Mouse (Mus musculus): ENCODE data around the gene Nxpe3. TPM values are rescaled to one million over a fixed set of nuclear protein-coding genes. Genes with fewer than 3 reads are reported as not detected.

The Nxpe3 gene
- polyA plus RNA-seq (2012; rRNA removed), result 6.0 and 6.1 TPM in 2 replicates

DNA sequence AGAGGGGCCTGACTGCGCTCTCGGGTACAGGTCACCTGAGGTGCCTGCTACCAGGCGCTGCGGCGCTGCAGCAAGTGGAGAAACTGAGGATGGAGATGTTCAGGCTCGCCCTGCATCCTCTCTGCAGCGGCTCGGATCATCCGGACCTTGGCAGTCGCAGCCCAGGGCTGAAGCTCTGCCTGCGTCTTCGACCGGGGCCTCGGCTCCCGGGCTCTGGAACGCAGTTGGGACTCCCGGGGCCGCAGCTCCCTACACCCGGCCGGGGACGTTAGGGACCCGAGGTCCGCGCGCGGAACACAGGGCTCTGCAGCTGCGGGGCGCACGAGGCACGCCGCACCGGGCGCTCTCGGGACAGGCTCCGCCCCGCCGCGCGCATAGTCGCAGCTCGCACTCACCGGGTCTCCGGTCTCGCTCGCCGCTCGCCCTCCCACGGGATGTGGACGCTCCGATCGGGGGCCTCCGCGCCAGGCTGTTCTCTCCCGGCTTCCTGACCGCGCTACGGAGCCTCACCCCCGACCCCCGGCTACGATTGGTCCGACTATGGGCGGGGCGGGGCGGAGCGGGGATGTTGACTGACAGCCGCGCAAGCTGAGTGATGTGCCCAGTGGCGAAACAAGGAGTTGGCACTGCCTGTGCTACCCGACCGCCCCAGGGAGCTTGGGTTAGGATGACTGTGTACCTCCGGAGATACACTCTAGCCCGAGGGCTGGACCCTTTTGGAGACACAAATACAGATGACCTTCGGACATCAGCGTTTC lies at the start of gene Nxpe3:
TSS of gene Nxpe3 (minus strand) at position 393 of the 758 bp plus-strand sequence.
- DNase-seq (ENCODE audit: low read depth in 1 of 2, low spot score in 2 of 2), result peak; percentile 60 to 85
- H3K36me3 ChIP-seq (ENCODE audit: control insufficient read depth, insufficient read depth, low read length), result no peaks in the 10 kb centered on the region
- TF ChIP-seq POLR2A (IDR thresholded peaks at IDR 0.05; ENCODE audit: low read depth, low read length), result peak; percentile 77
- no peak for TF ChIP-seq CTCF (IDR thresholded peaks at IDR 0.05; ENCODE audit: extremely low read depth, insufficient read depth, insufficient read length, insufficient replicate concordance)
- peak within 1 kb of the TSS; percentile 95 for H3K27ac ChIP-seq (ENCODE audit: insufficient read depth, low read length)
- peak within 1 kb of the TSS; percentile 86 for H3K4me3 ChIP-seq (ENCODE audit: extremely low read depth, insufficient read depth, insufficient read length)
- H3K4me1 ChIP-seq (ENCODE audit: control insufficient read depth, insufficient read depth, insufficient read length), result peaks cover 23% of the 10 kb centered on the region; the same call in 1 of the 2 replicates
- no peaks in the 10 kb centered on the region for H3K27me3 ChIP-seq (ENCODE audit: control insufficient read depth, insufficient read depth, low read length)
- WGBS, result under 1% methylated on average over 74 of the region's 74 CpGs

DNA sequence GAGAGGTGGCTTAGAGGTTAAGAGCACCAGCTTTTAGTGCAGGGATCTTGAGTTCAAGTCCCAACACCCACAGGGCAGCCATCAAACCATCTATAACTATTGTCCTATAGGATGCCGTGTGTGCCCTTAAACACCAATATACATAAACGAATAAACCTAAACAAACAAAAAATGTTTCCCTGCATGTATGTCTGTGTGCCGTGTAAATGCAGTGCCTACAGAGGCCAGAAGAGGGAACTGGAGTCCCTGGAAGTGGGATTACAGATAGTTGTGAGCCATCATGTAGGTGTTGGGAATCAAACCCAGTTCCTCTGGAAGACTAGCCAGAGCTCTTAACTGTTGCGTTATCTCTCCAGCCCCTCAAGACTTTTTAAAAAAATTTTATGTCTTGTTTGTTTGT lies 45.7 kb upstream of the Nxpe3 start:
- WGBS, result 94% methylated on average over 4 of the region's 4 CpGs
- Histone ChIP-seq H3K4me1 (ENCODE audit: control insufficient read depth, insufficient read depth, insufficient read length) (no peaks in the 10 kb centered on the region), H3K27ac (ENCODE audit: insufficient read depth, low read length) (no peak overlapping the region), H3K27me3 (ENCODE audit: control insufficient read depth, insufficient read depth, low read length) (no peaks in the 10 kb centered on the region), H3K4me3 (ENCODE audit: extremely low read depth, insufficient read depth, insufficient read length) (no peak overlapping the region), H3K36me3 (ENCODE audit: control insufficient read depth, insufficient read depth, low read length) (no peaks in the 10 kb centered on the region)
- TF ChIP-seq CTCF (IDR thresholded peaks at IDR 0.05; ENCODE audit: extremely low read depth, insufficient read depth, insufficient read length, insufficient replicate concordance), result no peak
- no peak for DNase-seq (ENCODE audit: low read depth in 1 of 2, low spot score in 2 of 2)

DNA sequence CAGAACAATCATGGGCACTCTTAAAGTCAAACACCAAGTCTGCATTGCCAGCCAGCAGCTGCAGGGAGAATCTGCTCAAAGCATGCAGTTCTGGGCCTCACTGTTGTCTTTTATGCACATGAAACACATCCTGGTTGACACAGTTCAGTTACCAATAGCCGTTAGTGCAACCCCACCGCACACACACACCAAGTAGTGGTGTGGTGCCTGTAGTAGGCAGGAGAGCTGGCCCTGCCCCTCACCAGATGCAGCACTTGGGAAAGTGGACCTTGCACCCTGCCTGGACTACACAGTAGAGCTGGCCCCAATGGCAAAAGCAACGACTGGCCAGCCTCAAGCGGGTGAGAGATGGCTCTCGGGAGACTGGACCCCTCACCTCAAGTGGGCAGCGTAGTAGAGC lies 44.6 kb upstream of the Nxpe3 start:
- no peak for DNase-seq (ENCODE audit: low read depth in 1 of 2, low spot score in 2 of 2)
- 77% methylated on average over 6 of the region's 6 CpGs for WGBS
- H3K27ac ChIP-seq (ENCODE audit: insufficient read depth, low read length), result no peak overlapping the region

DNA sequence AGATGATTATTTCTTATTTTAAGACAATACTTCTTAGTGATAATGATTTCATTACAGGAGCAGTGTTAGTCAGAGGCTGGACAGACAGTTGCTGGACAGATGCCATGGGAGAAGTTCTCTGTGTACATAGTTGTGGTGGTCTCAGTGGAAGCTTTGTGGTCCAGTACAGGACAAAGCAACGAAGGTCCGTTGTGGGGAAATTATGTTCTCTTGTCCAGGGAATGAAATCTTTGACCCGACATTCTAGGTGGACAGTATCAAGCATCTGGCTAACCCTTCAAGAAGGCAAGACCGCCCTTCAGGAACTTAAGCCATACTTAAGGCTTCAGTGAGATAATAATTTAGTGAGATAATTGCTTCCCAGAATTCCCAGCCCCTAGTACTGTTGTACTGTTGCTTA lies 43.7 kb upstream of the Nxpe3 start:
- no peaks in the 10 kb centered on the region for H3K36me3 ChIP-seq (ENCODE audit: control insufficient read depth, insufficient read depth, low read length)
- DNase-seq (ENCODE audit: low read depth in 1 of 2, low spot score in 2 of 2), result no peak
- H3K4me3 ChIP-seq (ENCODE audit: extremely low read depth, insufficient read depth, insufficient read length), result no peak overlapping the region
- no peak for TF ChIP-seq CTCF (IDR thresholded peaks at IDR 0.05; ENCODE audit: extremely low read depth, insufficient read depth, insufficient read length, insufficient replicate concordance)
- TF ChIP-seq POLR2A (IDR thresholded peaks at IDR 0.05; ENCODE audit: low read depth, low read length), result no peak
- H3K27ac ChIP-seq (ENCODE audit: insufficient read depth, low read length), result no peak overlapping the region
- H3K4me1 ChIP-seq (ENCODE audit: control insufficient read depth, insufficient read depth, insufficient read length), result no peaks in the 10 kb centered on the region
- WGBS, result 90% methylated on average over 4 of the region's 4 CpGs
- H3K27me3 ChIP-seq (ENCODE audit: control insufficient read depth, insufficient read depth, low read length), result no peaks in the 10 kb centered on the region

More for the DNA sequence above, 44.6 kb upstream of the Nxpe3 start:
- no peaks in the 10 kb centered on the region for H3K36me3 ChIP-seq (ENCODE audit: control insufficient read depth, insufficient read depth, low read length)
- H3K27me3 ChIP-seq (ENCODE audit: control insufficient read depth, insufficient read depth, low read length), result no peaks in the 10 kb centered on the region
- TF ChIP-seq CTCF (IDR thresholded peaks at IDR 0.05; ENCODE audit: extremely low read depth, insufficient read depth, insufficient read length, insufficient replicate concordance) (no peak), POLR2A (IDR thresholded peaks at IDR 0.05; ENCODE audit: low read depth, low read length) (no peak)
- H3K4me3 ChIP-seq (ENCODE audit: extremely low read depth, insufficient read depth, insufficient read length), result no peak overlapping the region
- no peaks in the 10 kb centered on the region for H3K4me1 ChIP-seq (ENCODE audit: control insufficient read depth, insufficient read depth, insufficient read length)

DNA sequence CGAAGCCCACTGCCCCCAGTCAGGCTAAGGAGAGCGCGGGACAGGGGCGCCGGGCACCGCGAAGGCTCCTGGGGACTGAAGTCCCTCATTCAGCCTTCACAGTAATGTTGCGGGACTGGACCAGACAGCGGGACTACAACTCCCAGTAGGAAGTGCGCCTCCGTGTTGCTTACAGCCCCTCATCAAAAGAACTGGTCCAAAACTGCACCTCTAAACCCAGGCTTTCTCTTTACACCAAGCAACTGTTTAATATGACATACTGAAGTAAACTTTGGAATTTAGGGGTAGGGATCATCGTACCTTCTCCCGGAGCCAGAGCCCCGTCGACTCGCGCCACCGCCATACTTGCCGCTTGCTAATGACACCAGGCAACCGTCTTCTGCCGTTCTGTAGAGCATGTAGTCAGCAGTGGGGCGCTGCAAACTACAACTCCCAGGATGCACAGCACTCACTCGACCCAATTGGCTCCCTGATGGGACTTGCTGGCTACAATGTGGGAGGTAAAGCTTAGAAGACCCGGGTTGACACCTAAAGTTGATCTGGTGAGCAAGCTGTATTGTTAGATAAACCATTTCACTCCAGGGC lies 39.5 kb upstream of the Nxpe3 start, which contains the start of gene Cep97:
TSS of gene Cep97 (minus strand) at position 403 of the 585 bp plus-strand sequence.
- Histone ChIP-seq H3K27ac (ENCODE audit: insufficient read depth, low read length) (peak within 1 kb of the TSS; percentile 51), H3K4me3 (ENCODE audit: extremely low read depth, insufficient read depth, insufficient read length) (peak within 1 kb of the TSS; percentile 77), H3K4me1 (ENCODE audit: control insufficient read depth, insufficient read depth, insufficient read length) (no peaks in the 10 kb centered on the region), H3K27me3 (ENCODE audit: control insufficient read depth, insufficient read depth, low read length) (no peaks in the 10 kb centered on the region), H3K36me3 (ENCODE audit: control insufficient read depth, insufficient read depth, low read length) (no peaks in the 10 kb centered on the region)
- no peak for TF ChIP-seq CTCF (IDR thresholded peaks at IDR 0.05; ENCODE audit: extremely low read depth, insufficient read depth, insufficient read length, insufficient replicate concordance)
- peak; percentile 44 for TF ChIP-seq POLR2A (IDR thresholded peaks at IDR 0.05; ENCODE audit: low read depth, low read length)
- under 1% methylated on average over 24 of the region's 24 CpGs for WGBS
- DNase-seq (ENCODE audit: low read depth in 1 of 2, low spot score in 2 of 2), result peak; percentile 83 to 90

DNA sequence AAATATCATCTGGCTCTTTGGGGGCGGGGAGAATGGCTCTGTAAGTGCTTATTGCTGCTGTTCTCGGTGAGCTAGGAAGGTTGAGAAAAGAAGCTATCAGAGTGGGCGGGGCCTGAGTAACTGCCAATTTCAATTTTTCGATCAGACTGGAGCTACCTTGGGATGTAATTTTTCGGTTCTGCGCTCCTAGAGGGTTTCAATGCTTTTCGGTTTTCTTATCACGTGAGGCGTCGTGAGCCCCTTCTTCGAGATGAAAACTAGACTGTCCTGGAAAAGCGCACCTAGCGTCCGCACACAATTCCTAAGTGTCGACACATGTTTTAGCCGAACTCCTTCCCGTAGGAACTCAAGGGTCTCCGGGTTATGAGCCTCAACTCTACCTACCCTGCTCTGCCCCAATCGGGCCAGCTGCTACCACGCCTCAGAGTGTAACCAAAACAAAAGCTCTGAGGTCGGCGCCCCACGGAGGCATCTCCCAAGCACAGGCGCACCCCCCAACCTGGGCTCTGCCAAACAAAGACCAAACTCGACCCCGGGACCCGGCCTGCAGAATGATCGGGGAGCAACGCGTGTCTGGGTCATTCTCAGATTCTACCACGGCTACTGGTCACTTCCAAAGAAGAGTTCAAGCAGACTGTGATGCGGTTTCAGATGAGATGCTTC lies 38.7 kb upstream of the Nxpe3 start:
- no peak for TF ChIP-seq CTCF (IDR thresholded peaks at IDR 0.05; ENCODE audit: extremely low read depth, insufficient read depth, insufficient read length, insufficient replicate concordance)
- no peak for TF ChIP-seq POLR2A (IDR thresholded peaks at IDR 0.05; ENCODE audit: low read depth, low read length)
- H3K27me3 ChIP-seq (ENCODE audit: control insufficient read depth, insufficient read depth, low read length), result no peaks in the 10 kb centered on the region
- H3K4me3 ChIP-seq (ENCODE audit: extremely low read depth, insufficient read depth, insufficient read length), result peak overlapping the region; percentile 77
- no peaks in the 10 kb centered on the region for H3K4me1 ChIP-seq (ENCODE audit: control insufficient read depth, insufficient read depth, insufficient read length)
- WGBS, result under 1% methylated on average over 32 of the region's 32 CpGs
- H3K36me3 ChIP-seq (ENCODE audit: control insufficient read depth, insufficient read depth, low read length), result no peaks in the 10 kb centered on the region
- H3K27ac ChIP-seq (ENCODE audit: insufficient read depth, low read length), result peak overlapping the region; percentile 51
- DNase-seq (ENCODE audit: low read depth in 1 of 2, low spot score in 2 of 2), result peak in 1 of 2 experiments; percentile 49
